Mouse (Mus musculus): ENCODE measurements at regions not wholly inside any gene's neighbourhood (a gene's known extent, or its start where the extent isn't known, plus 50 kb on each side); places are given as distances from the start of the nearest gene placed in this dataset.

- TF ChIP-seq CTCF (IDR thresholded peaks at IDR 0.05; ENCODE audit: borderline replicate concordance, extremely low read depth, insufficient read depth, insufficient read length) = no peak
- no peak for TF ChIP-seq POLR2A (IDR thresholded peaks at IDR 0.05; ENCODE audit: borderline replicate concordance, extremely low read depth, insufficient read depth, insufficient read length, poor library complexity, severe bottlenecking)
Measured at GRCm38 (mm10) chr13:82072449-82072848, 289.6 kb downstream of the Cetn3 start.

All from brain, embryonic 14.5 days (tissue).